Mouse (Mus musculus): ENCODE measurements around the gene Dcun1d3.

GRCm38 (mm10) chr7:119928783-119929440, 32.8 kb upstream of the Dcun1d3 start:
- TF ChIP-seq CTCF (IDR thresholded peaks at IDR 0.05; ENCODE audit: extremely low read depth, insufficient read depth, low read length) (no peak), POLR2A (IDR thresholded peaks at IDR 0.05; ENCODE audit: extremely low read depth, insufficient read depth, low read length) (no peak)

All from cortical plate, adult 2 months (tissue).